Mouse (Mus musculus) kidney, embryonic 14.5 days (tissue): ENCODE measurements around the gene Daxx. TPM values are rescaled to one million over a fixed set of nuclear protein-coding genes. Genes with fewer than 3 reads are reported as not detected.

Experiments
- ATAC-seq: fragments of 200-750 bp; cut with Nextera tagmentation; 2 replicates; pipeline ENCODE4 v1.8.0; 2017; ENCODE audit warnings: moderate number of reproducible peaks, mild to moderate bottlenecking, moderate TSS enrichment, moderate library complexity; ENCODE audit not compliant: low FRiP score, low TSS enrichment
- H3K27ac ChIP-seq: fragments of 300-500 bp; sonication (generic); 2 replicates; pipeline ENCODE4 v1.5.1; 2014; ENCODE audit warnings: low read depth, mild to moderate bottlenecking, low read length, moderate library complexity, mixed read lengths
- H3K27me3 ChIP-seq: fragments of 300-500 bp; sonication (generic); 2 replicates; pipeline ENCODE4 v1.6.1; 2014; ENCODE audit warnings: mild to moderate bottlenecking, low read length; ENCODE audit not compliant: control insufficient read depth, insufficient read depth
- H3K36me3 ChIP-seq: fragments of 300-500 bp; sonication (generic); 2 replicates; pipeline ENCODE4 v1.6.1; 2014; ENCODE audit warnings: low read length, mixed read lengths; ENCODE audit not compliant: control insufficient read depth, insufficient read depth
- H3K4me1 ChIP-seq: fragments of 300-500 bp; sonication (generic); 2 replicates; pipeline ENCODE4 v1.6.1; 2014; ENCODE audit warnings: low read length, mixed read lengths; ENCODE audit not compliant: control insufficient read depth, insufficient read depth
- H3K4me2 ChIP-seq: fragments of 300-500 bp; sonication (generic); replicated peaks from 2 replicates; pipeline ENCODE4 v1.6.1; 2014; ENCODE audit warnings: low read depth, mild to moderate bottlenecking, low read length
- H3K4me3 ChIP-seq: fragments of 300-500 bp; sonication (generic); 2 replicates; pipeline ENCODE4 v1.5.1; 2014; ENCODE audit warnings: mild to moderate bottlenecking, low read length
- H3K9ac ChIP-seq: fragments of 300-500 bp; sonication (generic); 2 replicates; pipeline ENCODE4 v1.6.1; 2014; ENCODE audit warnings: low read depth, mild to moderate bottlenecking, low read length, moderate library complexity
- H3K9me3 ChIP-seq: fragments of 300-500 bp; sonication (generic); 2 replicates; pipeline ENCODE4 v1.6.1; 2016; ENCODE audit warnings: low read length; ENCODE audit not compliant: control insufficient read depth
- WGBS: fragments of 180-500 bp; shearing (Covaris S2); extraction: QIAGEN DNeasy Blood & Tissue Kit; methylation state at CpG from one replicate; pipeline ENCODE4 v1.1.7; 2014; 5-methylcytosine and 5-hydroxymethylcytosine counted together
- microRNA-seq: library from miRNA; unstranded; fragments of <30 nt; microRNA quantifications from one replicate; pipeline ENCODE4, GENCODE M21; 2016
- polyA plus RNA-seq: library from polyadenylated mRNA; unstranded; fragments of >200 nt; fragmentation: Nextera tagmentation; extraction: Ambion mirVana; gene quantifications from 2 replicates; pipeline ENCODE4 v1.2.1, GENCODE M21; 2014

The Daxx gene
- polyA plus RNA-seq, 1 experiment from 2014 or later: 50.8 TPM

GRCm38 (mm10) chr17:33959948-33960347, 50.7 kb downstream of the Daxx start:
- Histone ChIP-seq H3K36me3 (peaks cover 40% of the 10 kb centered on the region), H3K9ac (no peak overlapping the region), H3K9me3 (no peaks in the 10 kb centered on the region), H3K4me2 (no peak overlapping the region), H3K4me3 (no peak overlapping the region), H3K27me3 (no peaks in the 10 kb centered on the region), H3K4me1 (peaks cover 4% of the 10 kb centered on the region; the same call in 1 of the 2 replicates), H3K27ac (no peak overlapping the region)
- ATAC-seq: no peak
- 92% methylated on average over 15 of the region's 15 CpGs for WGBS

- H3K4me1 ChIP-seq: no peaks in the 10 kb centered on the region
- 92% methylated on average over 7 of the region's 7 CpGs for WGBS
- no peaks in the 10 kb centered on the region for H3K9me3 ChIP-seq
- H3K4me3 ChIP-seq: no peak overlapping the region
- no peak for ATAC-seq
- peaks cover 48% of the 10 kb centered on the region for H3K36me3 ChIP-seq
- H3K27me3 ChIP-seq: no peaks in the 10 kb centered on the region
- no peak overlapping the region for H3K27ac ChIP-seq
- H3K9ac ChIP-seq: no peak overlapping the region
- H3K4me2 ChIP-seq: no peak overlapping the region
Observed at GRCm38 (mm10) chr17:33962876-33963275, 53.7 kb downstream of the Daxx start.

Small RNAs within 50 kb of the gene (microRNA-seq; reads per million reads assigned to microRNA genes)
- not detected for gene Gm27740

Other genes starting within 250 kb of the Daxx start
- 375 and 422 TPM in 2 replicates for gene Hnrnpm, start 222.6 kb upstream of the Daxx start, polyA plus RNA-seq
- 31.2 and 46.1 TPM in 2 replicates for gene March2, start 190.7 kb upstream of the Daxx start, polyA plus RNA-seq
- 217 and 269 TPM in 2 replicates for gene Rab11b, start 148.9 kb upstream of the Daxx start, polyA plus RNA-seq
- gene Angptl4, start 127.6 kb upstream of the Daxx start, polyA plus RNA-seq: 18.4 and 19.4 TPM in 2 replicates
- 49.9 and 52.1 TPM in 2 replicates for gene Kank3, start 98.9 kb upstream of the Daxx start, polyA plus RNA-seq
- gene Rps28, start 84.9 kb upstream of the Daxx start, polyA plus RNA-seq: 1,210 and 1,489 TPM in 2 replicates
- gene Ndufa7, start 84.8 kb upstream of the Daxx start, polyA plus RNA-seq: 504 and 675 TPM in 2 replicates
- 111 and 121 TPM in 2 replicates for gene Cd320, start 66.3 kb upstream of the Daxx start, polyA plus RNA-seq
- gene Gm7029, start 35.6 kb upstream of the Daxx start, polyA plus RNA-seq: not detected in 2 replicates
- 6.2 and 20.8 TPM in 2 replicates for gene Kifc1, start 18.8 kb upstream of the Daxx start, polyA plus RNA-seq
- not detected in 2 replicates for gene Platr17, start 4.3 kb upstream of the Daxx start, polyA plus RNA-seq
- gene Tapbp, start 6.5 kb downstream of the Daxx start, polyA plus RNA-seq: 17.4 and 24.6 TPM in 2 replicates
- gene Zbtb22, start 6.5 kb downstream of the Daxx start, polyA plus RNA-seq: 11.1 TPM in 2 replicates
- gene Rgl2, start 20.1 kb downstream of the Daxx start, polyA plus RNA-seq: 26.3 and 28.2 TPM in 2 replicates
- gene Pfdn6, start 30.9 kb downstream of the Daxx start, polyA plus RNA-seq: 169 and 211 TPM in 2 replicates
- gene Wdr46, start 31.2 kb downstream of the Daxx start, polyA plus RNA-seq: 26.5 and 37.8 TPM in 2 replicates
- gene B3galt4, start 42.1 kb downstream of the Daxx start, polyA plus RNA-seq: 2.8 and 3.3 TPM in 2 replicates
- 24.9 and 40.8 TPM in 2 replicates for gene Vps52, start 46.4 kb downstream of the Daxx start, polyA plus RNA-seq
- gene Rps18, start 46.6 kb downstream of the Daxx start, polyA plus RNA-seq: 2,014 and 2,736 TPM in 2 replicates
- gene H2-K1, start 90.9 kb downstream of the Daxx start, polyA plus RNA-seq: 11.2 and 18.8 TPM in 2 replicates
- 5.5 and 12.4 TPM in 2 replicates for gene Ring1, start 115.3 kb downstream of the Daxx start, polyA plus RNA-seq
- 46.0 and 53.0 TPM in 2 replicates for gene H2-Ke6, start 118.6 kb downstream of the Daxx start, polyA plus RNA-seq
- 70.3 and 86.0 TPM in 2 replicates for gene Slc39a7, start 122.3 kb downstream of the Daxx start, polyA plus RNA-seq
- gene Rxrb, start 122.4 kb downstream of the Daxx start, polyA plus RNA-seq: 22.2 and 28.0 TPM in 2 replicates
- 1.9 and 2.1 TPM in 2 replicates for gene Col11a2, start 130.0 kb downstream of the Daxx start, polyA plus RNA-seq
- 0.51 and 0.76 TPM in 2 replicates for gene H2-Oa, start 182.9 kb downstream of the Daxx start, polyA plus RNA-seq
- 16.1 and 19.3 TPM in 2 replicates for gene H2-DMa, start 210.1 kb downstream of the Daxx start, polyA plus RNA-seq
- gene Brd2, start 213.2 kb downstream of the Daxx start, polyA plus RNA-seq: 153 and 178 TPM in 2 replicates
- gene H2-DMb2, start 233.9 kb downstream of the Daxx start, polyA plus RNA-seq: 18.5 and 21.9 TPM in 2 replicates
- 4.1 and 4.2 TPM in 2 replicates for gene H2-DMb1, start 243.7 kb downstream of the Daxx start, polyA plus RNA-seq